Mouse (Mus musculus): ENCODE measurements around the gene Ccn5.

DNA sequence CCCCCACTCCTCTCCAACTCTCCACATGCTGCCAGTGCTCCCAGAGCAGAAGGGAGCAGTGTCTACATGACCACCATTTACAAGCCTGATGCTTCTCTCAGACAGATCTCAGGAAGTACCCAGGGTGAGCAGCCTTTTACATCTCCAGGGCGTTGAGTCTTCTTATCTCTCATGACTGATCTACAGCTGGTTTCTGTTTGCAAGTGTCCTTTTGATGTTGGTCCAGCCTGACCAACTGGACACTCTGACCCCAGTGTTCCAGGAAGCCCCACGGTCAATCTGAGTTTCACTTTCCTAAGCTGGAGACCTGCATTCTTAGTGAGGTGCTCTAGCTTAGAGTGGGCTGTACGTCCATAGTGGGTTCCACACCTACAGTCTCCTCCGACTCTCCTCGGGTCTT is 16.8 kb upstream of the Ccn5 start:
- TF ChIP-seq EP300 (IDR thresholded peaks at IDR 0.05; ENCODE audit: insufficient read depth, low read depth, low read length) (no peak), CTCF (IDR thresholded peaks at IDR 0.05) (no peak), POLR2A (IDR thresholded peaks at IDR 0.05; ENCODE audit: insufficient read depth, low read depth, low read length) (no peak)

Data from heart, adult 2 months (tissue).